Mouse (Mus musculus) CH12.LX (cell line): ENCODE data around the gene Bphl. TPM values are rescaled to one million over a fixed set of nuclear protein-coding genes. Genes with fewer than 3 reads are reported as not detected.

ENCODE experiments used
- DNase-seq: peaks from one replicate; pipeline ENCODE4 v3.0.0-alpha.2; 2013; ENCODE audit errors: extremely low read depth
- H3K27ac ChIP-seq: 2 replicates; pipeline ENCODE4 v1.5.1; 2012; ENCODE audit warnings: low read depth, mild to moderate bottlenecking, control low read depth, moderate library complexity; ENCODE audit not compliant: insufficient read depth
- H3K27me3 ChIP-seq: replicated peaks from 2 replicates; pipeline ENCODE3; 2012; ENCODE audit warnings: inconsistent platforms
- H3K36me3 ChIP-seq, 2 experiments: replicated peaks in 1 of 2; 2 replicates each; pipeline versions ENCODE3 to v1.6.1; 2012; ENCODE audit warnings: inconsistent platforms in 1 of 2, low read length in 1 of 2, mild to moderate bottlenecking in 1 of 2, mixed read lengths in 1 of 2, moderate library complexity in 1 of 2; ENCODE audit not compliant: control insufficient read depth in 1 of 2, insufficient read depth in 1 of 2
- H3K4me1 ChIP-seq, 2 experiments: 2 replicates each; pipeline ENCODE4 v1.6.1; 2012; ENCODE audit warnings: inconsistent platforms in 1 of 2, moderate library complexity in 1 of 2; ENCODE audit not compliant: insufficient read depth in 2 of 2, control insufficient read depth in 1 of 2
- H3K4me2 ChIP-seq: 2 replicates; pipeline ENCODE4 v1.6.1; 2012; ENCODE audit warnings: low read depth, mild to moderate bottlenecking, control low read depth; ENCODE audit not compliant: poor library complexity, insufficient read depth, severe bottlenecking
- H3K4me3 ChIP-seq, 3 experiments: fragments of 150-350 bp in 1 of 3; sonication (generic) in 1 of 3; replicated peaks in 1 of 3; 2 replicates each; pipeline versions ENCODE3 to v1.5.1; 2011 to 2012; ENCODE audit warnings: low read depth in 2 of 3, low read length in 2 of 3, mild to moderate bottlenecking in 2 of 3, moderate library complexity in 2 of 3, control low read depth in 1 of 3, improper control_type of control experiment in 1 of 3, inconsistent platforms in 1 of 3, mixed read lengths in 1 of 3; ENCODE audit not compliant: poor library complexity in 1 of 3
- H3K79me2 ChIP-seq: replicated peaks from 2 replicates; pipeline ENCODE4 v1.6.1; 2012; ENCODE audit warnings: mild to moderate bottlenecking, moderate library complexity; ENCODE audit not compliant: control insufficient read depth, poor library complexity, insufficient read depth, severe bottlenecking; ENCODE audit errors: extremely low read depth
- H3K9ac ChIP-seq: 2 replicates; pipeline ENCODE4 v1.6.1; 2012; ENCODE audit warnings: low read depth, mild to moderate bottlenecking, control low read depth, moderate library complexity; ENCODE audit not compliant: insufficient read depth
- H3K9me3 ChIP-seq: replicated peaks from 2 replicates; pipeline ENCODE3; 2012; ENCODE audit warnings: low read length, inconsistent platforms, mixed read lengths
- CHD1 ChIP-seq: IDR thresholded peaks from 2 replicates; pipeline ENCODE4 v1.6.1; 2012; ENCODE audit warnings: low read depth, low read length, improper control_type of control experiment, inconsistent platforms
- CHD2 ChIP-seq: IDR thresholded peaks from 2 replicates; pipeline ENCODE4 v1.6.1; 2011; ENCODE audit warnings: low read length, improper control_type of control experiment
- CTCF ChIP-seq, 2 experiments: IDR thresholded peaks in 1 of 2; conservative IDR thresholded peaks in 1 of 2; 2 replicates each; pipeline ENCODE4 v1.5.1; 2011 to 2012; ENCODE audit warnings: low read depth in 2 of 2, low read length in 2 of 2, improper control_type of control experiment in 1 of 2, inconsistent platforms in 1 of 2, mild to moderate bottlenecking in 1 of 2, moderate library complexity in 1 of 2
- E2F4 ChIP-seq: IDR thresholded peaks from 2 replicates; pipeline ENCODE4 v1.6.1; 2011; ENCODE audit warnings: low read depth, low read length, improper control_type of control experiment; ENCODE audit not compliant: insufficient replicate concordance
- ELF1 ChIP-seq: IDR thresholded peaks from 2 replicates; pipeline ENCODE4 v1.6.1; 2014; ENCODE audit warnings: low read depth, mild to moderate bottlenecking, inconsistent platforms, low read length, improper control_type of control experiment
- EP300 ChIP-seq: IDR thresholded peaks from 2 replicates; pipeline ENCODE4 v1.6.1; 2011; ENCODE audit warnings: low read length, improper control_type of control experiment
- ETS1 ChIP-seq: conservative IDR thresholded peaks from 2 replicates; pipeline ENCODE4 v1.6.1; 2012; ENCODE audit warnings: low read depth, mild to moderate bottlenecking, inconsistent platforms, low read length, improper control_type of control experiment, moderate library complexity
- GABPA ChIP-seq: IDR thresholded peaks from 2 replicates; pipeline ENCODE4 v1.6.1; 2012; ENCODE audit warnings: low read depth, low read length, improper control_type of control experiment, inconsistent platforms; ENCODE audit not compliant: insufficient replicate concordance
- MAX ChIP-seq: IDR thresholded peaks from 2 replicates; pipeline ENCODE4 v1.6.1; 2011; ENCODE audit warnings: low read length, improper control_type of control experiment
- MAZ ChIP-seq: IDR thresholded peaks from 2 replicates; pipeline ENCODE4 v1.6.1; 2012; ENCODE audit warnings: low read depth, mild to moderate bottlenecking, inconsistent platforms, low read length, improper control_type of control experiment, moderate library complexity
- MEF2A ChIP-seq: IDR thresholded peaks from 2 replicates; pipeline ENCODE4 v1.6.1; 2014; ENCODE audit warnings: low read depth, mild to moderate bottlenecking, inconsistent platforms, low read length, improper control_type of control experiment, borderline replicate concordance
- MXI1 ChIP-seq: IDR thresholded peaks from 2 replicates; pipeline ENCODE4 v1.6.1; 2011; ENCODE audit warnings: mild to moderate bottlenecking, low read depth, low read length, improper control_type of control experiment
- MYC ChIP-seq: IDR thresholded peaks from 2 replicates; pipeline ENCODE4 v1.6.1; 2011; ENCODE audit warnings: low read depth, mild to moderate bottlenecking, improper control_type of control experiment, low read length
- NELFE ChIP-seq: IDR thresholded peaks from 2 replicates; pipeline ENCODE4 v1.6.1; 2011; ENCODE audit warnings: low read depth, low read length, improper control_type of control experiment
- PAX5 ChIP-seq: IDR thresholded peaks from 2 replicates; pipeline ENCODE4 v1.6.1; 2012; ENCODE audit warnings: low read length, inconsistent platforms, mixed read lengths
- SIN3A ChIP-seq: IDR thresholded peaks from 2 replicates; pipeline ENCODE4 v1.6.1; 2012; ENCODE audit warnings: low read length, improper control_type of control experiment, inconsistent platforms
- SMC3 ChIP-seq: IDR thresholded peaks from 2 replicates; pipeline ENCODE4 v1.6.1; 2011; ENCODE audit warnings: low read depth, low read length, improper control_type of control experiment
- TBP ChIP-seq: conservative IDR thresholded peaks from 2 replicates; pipeline ENCODE4 v1.6.1; 2011; ENCODE audit warnings: low read depth, low read length, improper control_type of control experiment
- USF1 ChIP-seq: IDR thresholded peaks from 2 replicates; pipeline ENCODE4 v1.6.1; 2014; ENCODE audit warnings: low read depth, mild to moderate bottlenecking, inconsistent platforms, low read length, improper control_type of control experiment
- ZKSCAN1 ChIP-seq: IDR thresholded peaks from 2 replicates; pipeline ENCODE4 v1.6.1; 2012; ENCODE audit warnings: low read depth, inconsistent platforms, low read length, improper control_type of control experiment, borderline replicate concordance
- dilution Hi-C: fragments of 300-500 bp; cut with MboI; formaldehyde crosslinking; loops from 2 replicates; pipeline ENCODE4 v1.14.3; 2020; ENCODE audit warnings: low sequenced_read_pairs; ENCODE audit not compliant: extremely low pct_unique_long_range_greater_than_20kb, extremely low pct_ligation_motif_present
- in situ Hi-C: fragments of 300-500 bp; cut with MboI; formaldehyde crosslinking; loops from 3 replicates; pipeline ENCODE4 v1.14.3; 2019; ENCODE audit warnings: low sequenced_read_pairs, low pct_ligation_motif_present, low pct_unique_long_range_greater_than_20kb, mixed read lengths
- polyA plus RNA-seq: library from polyadenylated mRNA; unstranded; fragments of >175 nt; gene quantifications from 2 replicates; pipeline ENCODE4 v1.2.1, GENCODE M21; 2012; ENCODE audit warnings: low read depth; ENCODE audit not compliant: insufficient read length
- total RNA-seq, 2 experiments: library from RNA; depleted of rRNA; stranded (reverse); fragments of 300-350 nt in 1 of 2; fragments of >200 nt in 1 of 2; gene quantifications; 2 replicates each; pipeline ENCODE4 v1.2.3; 2012 to 2014

Bphl gene
- total and polyA plus RNA-seq, 3 experiments = 18.1 to 41.3 (median 35.3) TPM

DNA sequence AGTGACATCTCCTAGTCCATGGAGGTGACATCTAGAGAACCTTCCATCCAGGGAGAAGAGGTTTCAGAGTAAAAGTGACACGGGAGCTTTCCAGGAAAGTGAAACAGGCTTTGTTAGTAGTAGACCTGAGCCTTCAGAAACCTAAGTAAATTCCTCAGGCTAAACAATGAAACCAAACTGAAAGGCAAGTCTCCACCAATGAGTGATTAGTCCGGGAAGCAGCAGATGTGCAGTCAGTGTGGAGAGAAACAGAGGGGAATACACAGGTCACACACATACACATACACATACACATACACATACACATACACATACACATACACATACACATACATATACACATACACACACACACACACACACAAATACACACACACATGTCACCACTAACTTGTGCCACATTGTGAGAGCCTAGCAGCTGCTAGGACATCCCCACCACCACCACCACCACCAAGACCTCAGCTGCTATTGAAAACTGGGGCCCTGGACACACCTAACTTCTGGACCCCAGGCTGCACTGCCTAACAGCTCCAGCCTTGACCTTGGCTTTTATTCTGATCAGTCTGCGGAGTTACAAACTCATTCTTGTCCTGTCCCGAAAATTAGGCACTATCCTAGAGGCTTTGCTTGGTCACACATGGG, 71.8 kb downstream of the Bphl start:
- no peak overlapping the region for H3K4me3 ChIP-seq
- H3K9ac ChIP-seq = no peak overlapping the region
- no peak overlapping the region for H3K27ac ChIP-seq
- no peak overlapping the region for H3K4me2 ChIP-seq
- TF ChIP-seq SMC3 = no peak
- TF ChIP-seq USF1 = no peak
- no peak for TF ChIP-seq MEF2A
- TF ChIP-seq CTCF (conservative IDR thresholded peaks at IDR 0.05 in 1 of 2, IDR thresholded peaks at IDR 0.05 in 1 of 2; ENCODE audit: low read depth in 2 of 2, low read length in 2 of 2) = no peak
- no peak for TF ChIP-seq CHD1
- no peak for TF ChIP-seq ZKSCAN1
- TF ChIP-seq PAX5 = no peak
- TF ChIP-seq MYC = no peak
- TF ChIP-seq MXI1 = no peak
- no peak for TF ChIP-seq GABPA
- TF ChIP-seq ETS1 = no peak
- no peak for TF ChIP-seq E2F4
- no peak for TF ChIP-seq SIN3A
- H3K9me3 ChIP-seq = no peaks in the 10 kb centered on the region
- dilution Hi-C loops (no loop called here), in situ Hi-C loops (no loop called here)
- DNase-seq = no peak
- H3K79me2 ChIP-seq = no peaks in the 10 kb centered on the region
- H3K36me3 ChIP-seq = no peaks in the 10 kb centered on the region
- peaks cover 3 to 36% of the 10 kb centered on the region in 2 experiments; a peak in 3 of 4 replicates for H3K4me1 ChIP-seq
- no peaks in the 10 kb centered on the region for H3K27me3 ChIP-seq

DNA sequence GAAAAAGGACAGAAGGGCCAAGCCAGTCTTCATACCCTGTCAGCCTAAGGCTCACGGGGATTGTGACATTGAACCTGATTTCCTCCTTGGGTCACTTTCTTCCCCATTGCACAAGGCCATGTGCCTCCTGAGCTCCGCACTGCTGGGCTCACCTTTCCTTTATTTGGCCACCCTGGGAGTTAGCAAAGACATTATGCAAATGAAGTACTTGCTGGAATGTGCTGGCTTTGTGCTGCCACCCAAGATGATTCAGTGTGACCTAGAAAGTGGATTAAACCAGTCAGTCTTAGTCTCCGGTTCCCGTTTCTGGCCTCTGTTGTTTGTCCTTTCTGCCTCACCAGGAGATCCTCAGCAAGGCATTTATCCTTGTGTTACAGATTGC, 72.3 kb downstream of the Bphl start:
- Histone ChIP-seq H3K9ac (no peak overlapping the region), H3K36me3 (no peaks in the 10 kb centered on the region), H3K4me1 (peaks cover 3 to 41% of the 10 kb centered on the region in 2 experiments; a peak in 3 of 4 replicates), H3K4me2 (no peak overlapping the region), H3K27ac (no peak overlapping the region), H3K27me3 (no peaks in the 10 kb centered on the region), H3K9me3 (no peaks in the 10 kb centered on the region), H3K4me3 (no peak overlapping the region), H3K79me2 (no peaks in the 10 kb centered on the region)
- dilution Hi-C loops = no loop called here
- TF ChIP-seq EP300 = no peak
- TF ChIP-seq MAZ = no peak
- TF ChIP-seq TBP = no peak
- no peak for TF ChIP-seq MAX
- TF ChIP-seq CHD2 = no peak
- no peak for TF ChIP-seq SIN3A
- no peak for TF ChIP-seq NELFE
- TF ChIP-seq ELF1 = no peak
- TF ChIP-seq GABPA = no peak
- no peak for TF ChIP-seq MEF2A
- in situ Hi-C loops = no loop called here
- DNase-seq = no peak
